Comparison of ENCODE assay signal across 9 mouse cellular contexts in genomic region chr13:72769007-72769595, GRCm38 (mm10).
DNase-seq lines count a peak whose midpoint lies in the region; ATAC-seq and TF ChIP-seq lines count a peak whose summit lies in the region.
"Had no signal": no experiment of that assay in that cellular context is flagged by ENCODE, and none has a peak within 500 bp of the region (broad histone marks: within the 10 kb centered on the region; RNA-seq: fewer than 3 reads in every experiment).

No protein-coding gene starts in this region.

- no peaks in the 10 kb centered on the region for H3K27me3 ChIP-seq in heart, postnatal 0 days (ENCODE audit: control insufficient read depth, insufficient read depth, low read length)
- H3K27me3 ChIP-seq in heart, embryonic 11.5 days (ENCODE audit: control insufficient read depth, insufficient read depth, low read length): no peaks in the 10 kb centered on the region
- no peaks in the 10 kb centered on the region; the same call in 1 of the 2 replicates for H3K27me3 ChIP-seq in neural tube, embryonic 12.5 days (replicated peaks)
- H3K27me3 ChIP-seq: heart, embryonic 13.5 days had no signal

- peak; percentile 31 for TF ChIP-seq CTCF in heart, postnatal 0 days (IDR thresholded peaks at IDR 0.05; ENCODE audit: low read depth)

- no peak for DNase-seq in heart, postnatal 0 days (ENCODE audit: low spot score)
- DNase-seq in brain, adult 2 months (ENCODE audit: low read depth, low spot score): peak; percentile 79
- peak; percentile 98 for DNase-seq in gonadal fat pad, adult 2 months (ENCODE audit: low read depth)
- DNase-seq in Muller cell, postnatal 12 days (ENCODE audit: inconsistent ontology term): no peak

- ATAC-seq in heart, postnatal 0 days (ENCODE audit: insufficient read depth, low read depth): no peak
- ATAC-seq in heart, embryonic 11.5 days (replicated peaks; ENCODE audit: insufficient number of reproducible peaks, low FRiP score, low TSS enrichment): no peak
- ATAC-seq in neural tube, embryonic 12.5 days (ENCODE audit: low FRiP score, low read depth): 0 out of 2 replicates have a peak, but pooled peaks have one; percentile 37
- no peak for ATAC-seq in inflammation-experienced regulatory T-cells, adult 6 months
- no peak for ATAC-seq in megakaryocyte-erythroid progenitor cell, adult 5-6 weeks (replicated peaks; ENCODE audit: low FRiP score, low TSS enrichment, poor library complexity, severe bottlenecking)

- no peaks in the 10 kb centered on the region for H3K4me1 ChIP-seq in heart, postnatal 0 days (ENCODE audit: control insufficient read depth, insufficient read depth)
- no peaks in the 10 kb centered on the region for H3K4me1 ChIP-seq in heart, embryonic 11.5 days (ENCODE audit: control insufficient read depth, insufficient read depth, low read length)
- H3K4me1 ChIP-seq in neural tube, embryonic 12.5 days: no peaks in the 10 kb centered on the region
- H3K4me1 ChIP-seq: heart, embryonic 13.5 days had no signal

- no peak for TF ChIP-seq EP300 in heart, postnatal 0 days (IDR thresholded peaks at IDR 0.05; ENCODE audit: low read depth)

- WGBS in heart, postnatal 0 days: 53% methylated on average over 12 of the region's 12 CpGs
- WGBS in heart, embryonic 11.5 days (ENCODE audit: insufficient replicate concordance): 66% methylated on average over 12 of the region's 12 CpGs
- WGBS in neural tube, embryonic 12.5 days: 69% methylated on average over 12 of the region's 12 CpGs

- H3K27ac ChIP-seq in heart, postnatal 0 days (ENCODE audit: low read depth): no peak overlapping the region
- no peak overlapping the region for H3K27ac ChIP-seq in heart, embryonic 11.5 days (ENCODE audit: low read depth, low read length)
- H3K27ac ChIP-seq in neural tube, embryonic 12.5 days: no peak overlapping the region
- H3K27ac ChIP-seq: heart, embryonic 13.5 days had no signal

- H3K9me3 ChIP-seq in heart, postnatal 0 days (replicated peaks; ENCODE audit: control insufficient read depth, low read length): 0 out of 2 replicates have a peak, but pooled peaks cover 4% of the 10 kb centered on the region
- H3K9me3 ChIP-seq in heart, embryonic 11.5 days (replicated peaks; ENCODE audit: control insufficient read depth, low read length): no peaks in the 10 kb centered on the region
- no peaks in the 10 kb centered on the region for H3K9me3 ChIP-seq in neural tube, embryonic 12.5 days
- H3K9me3 ChIP-seq: heart, embryonic 13.5 days had no signal

- no peaks in the 10 kb centered on the region for H3K36me3 ChIP-seq in heart, postnatal 0 days (replicated peaks; ENCODE audit: control insufficient read depth, insufficient read depth, low read length)
- no peaks in the 10 kb centered on the region for H3K36me3 ChIP-seq in heart, embryonic 11.5 days (ENCODE audit: control insufficient read depth, insufficient read depth, low read length)
- H3K36me3 ChIP-seq in neural tube, embryonic 12.5 days: no peaks in the 10 kb centered on the region
- H3K36me3 ChIP-seq: heart, embryonic 13.5 days had no signal

- no peak overlapping the region for H3K9ac ChIP-seq in heart, postnatal 0 days (replicated peaks; ENCODE audit: low read depth, low read length)
- no peak overlapping the region for H3K9ac ChIP-seq in heart, embryonic 11.5 days (ENCODE audit: low read depth, low read length)
- no peak overlapping the region for H3K9ac ChIP-seq in neural tube, embryonic 12.5 days
- H3K9ac ChIP-seq: heart, embryonic 13.5 days had no signal

- H3K4me3 ChIP-seq in heart, postnatal 0 days (ENCODE audit: low read depth, low read length): no peak overlapping the region
- no peak overlapping the region for H3K4me3 ChIP-seq in heart, embryonic 11.5 days (ENCODE audit: low read depth, low read length)
- H3K4me3 ChIP-seq in neural tube, embryonic 12.5 days: no peak overlapping the region
- H3K4me3 ChIP-seq: heart, embryonic 13.5 days had no signal

- H3K4me2 ChIP-seq in heart, postnatal 0 days (ENCODE audit: low read depth, low read length): no peak overlapping the region
- no peak overlapping the region for H3K4me2 ChIP-seq in heart, embryonic 11.5 days
- no peak overlapping the region for H3K4me2 ChIP-seq in neural tube, embryonic 12.5 days (replicated peaks)
- H3K4me2 ChIP-seq: heart, embryonic 13.5 days had no signal

Comparison
In these comparisons a context has a peak if more than half of its experiments do, and no peak if none do; other contexts are left out.
1. DNase-seq: peak in brain, adult 2 months (single experiment) and gonadal fat pad, adult 2 months (single experiment); none in heart, postnatal 0 days (single experiment) and Muller cell, postnatal 12 days (single experiment).